Mouse (Mus musculus): Measurements from ENCODE around the gene Rd3.

Gene Rd3

GRCm38 (mm10) chr1:191977187-191977586, at the start of gene Rd3:
Rd3 (plus strand) TSS chr1:191977370.
- DNase-seq (ENCODE audit: low read depth), result no peak

- no peak for DNase-seq (ENCODE audit: low read depth)
These were observed 48.8 kb upstream of the Rd3 start for GRCm38 (mm10) chr1:191928345-191928744.

GRCm38 (mm10) chr1:191929065-191929464, 48.1 kb upstream of the Rd3 start:
- no peak for DNase-seq (ENCODE audit: low read depth)

- no peak for DNase-seq (ENCODE audit: low read depth)
These were observed 47.2 kb upstream of the Rd3 start for GRCm38 (mm10) chr1:191929897-191930524.

- no peak for DNase-seq (ENCODE audit: low read depth)
These were observed 46.6 kb upstream of the Rd3 start for GRCm38 (mm10) chr1:191930525-191931105.

GRCm38 (mm10) chr1:191932286-191932985, 44.7 kb upstream of the Rd3 start:
- no peak for DNase-seq (ENCODE audit: low read depth)

- no peak for DNase-seq (ENCODE audit: low read depth)
These were observed 44.1 kb upstream of the Rd3 start for GRCm38 (mm10) chr1:191932986-191933632.

- DNase-seq (ENCODE audit: low read depth), result no peak
These were observed 33.5 kb upstream of the Rd3 start for GRCm38 (mm10) chr1:191943638-191944037.

- DNase-seq (ENCODE audit: low read depth), result no peak
These were observed 31.8 kb upstream of the Rd3 start for GRCm38 (mm10) chr1:191945341-191945740.

- no peak for DNase-seq (ENCODE audit: low read depth)
These were observed 31.4 kb upstream of the Rd3 start for GRCm38 (mm10) chr1:191945756-191946155.

GRCm38 (mm10) chr1:191946261-191946660, 30.9 kb upstream of the Rd3 start:
- DNase-seq (ENCODE audit: low read depth), result no peak

- DNase-seq (ENCODE audit: low read depth), result no peak
These were observed 30.3 kb upstream of the Rd3 start for GRCm38 (mm10) chr1:191946835-191947234.

- no peak for DNase-seq (ENCODE audit: low read depth)
These were observed 29.4 kb upstream of the Rd3 start for GRCm38 (mm10) chr1:191947796-191948195.

GRCm38 (mm10) chr1:191948600-191948999, 28.6 kb upstream of the Rd3 start:
- DNase-seq (ENCODE audit: low read depth), result no peak

GRCm38 (mm10) chr1:191950611-191951010, 26.6 kb upstream of the Rd3 start:
- DNase-seq (ENCODE audit: low read depth), result no peak

GRCm38 (mm10) chr1:191952733-191953335, 24.3 kb upstream of the Rd3 start:
- no peak for DNase-seq (ENCODE audit: low read depth)

- peak; percentile 61 for DNase-seq (ENCODE audit: low read depth)
These were observed 22.1 kb upstream of the Rd3 start for GRCm38 (mm10) chr1:191955101-191955500.

GRCm38 (mm10) chr1:191956261-191956660, 20.9 kb upstream of the Rd3 start:
- peak; percentile 58 for DNase-seq (ENCODE audit: low read depth)

GRCm38 (mm10) chr1:191956871-191957270, 20.3 kb upstream of the Rd3 start:
- peak; percentile 33 for DNase-seq (ENCODE audit: low read depth)

- DNase-seq (ENCODE audit: low read depth), result no peak
These were observed 19.8 kb upstream of the Rd3 start for GRCm38 (mm10) chr1:191957321-191957720.

GRCm38 (mm10) chr1:191960946-191961345, 16.2 kb upstream of the Rd3 start:
- DNase-seq (ENCODE audit: low read depth), result no peak

GRCm38 (mm10) chr1:191963413-191963812, 13.8 kb upstream of the Rd3 start:
- no peak for DNase-seq (ENCODE audit: low read depth)

Data from naive thymus-derived CD4-positive, alpha-beta T cell, adult 2 months (primary cell).